Mouse (Mus musculus) lung, embryonic 14.5 days (tissue): ENCODE data around the gene Lrig2. TPM values are rescaled to one million over a fixed set of nuclear protein-coding genes. Genes with fewer than 3 reads are reported as not detected.

Source experiments
- ATAC-seq: fragments of 200-750 bp; cut with Nextera tagmentation; 2 replicates; pipeline ENCODE4 v1.8.0; 2017; ENCODE audit warnings: mild to moderate bottlenecking, moderate TSS enrichment, moderate library complexity; ENCODE audit not compliant: insufficient read depth
- DNase-seq: peaks from one replicate; pipeline ENCODE4 v3.0.0-alpha.2; 2015
- H3K27ac ChIP-seq: fragments of 300-500 bp; sonication (generic); 2 replicates; pipeline ENCODE4 v1.5.1; 2014; ENCODE audit warnings: low read depth, mild to moderate bottlenecking, moderate library complexity
- H3K27me3 ChIP-seq: fragments of 300-500 bp; sonication (generic); 2 replicates; pipeline ENCODE4 v1.6.1; 2014; ENCODE audit warnings: low read length, control low read depth; ENCODE audit not compliant: insufficient read depth
- H3K36me3 ChIP-seq: fragments of 300-500 bp; sonication (generic); 2 replicates; pipeline ENCODE4 v1.6.1; 2014; ENCODE audit warnings: control low read depth; ENCODE audit not compliant: insufficient read depth
- H3K4me1 ChIP-seq: fragments of 300-500 bp; sonication (generic); 2 replicates; pipeline ENCODE4 v1.6.1; 2014; ENCODE audit warnings: antibody characterized with exemption, control low read depth; ENCODE audit not compliant: insufficient read depth
- H3K4me2 ChIP-seq: fragments of 300-500 bp; sonication (generic); 2 replicates; pipeline ENCODE4 v1.6.1; 2014; ENCODE audit warnings: mild to moderate bottlenecking
- H3K4me3 ChIP-seq: fragments of 300-500 bp; sonication (generic); 2 replicates; pipeline ENCODE4 v1.5.1; 2014; ENCODE audit warnings: low read depth, low read length
- H3K9ac ChIP-seq: fragments of 300-500 bp; sonication (generic); 2 replicates; pipeline ENCODE4 v1.6.1; 2014
- H3K9me3 ChIP-seq: fragments of 300-500 bp; sonication (generic); 2 replicates; pipeline ENCODE4 v1.6.1; 2016; ENCODE audit warnings: low read depth, low read length, control low read depth
- CTCF ChIP-seq: IDR thresholded peaks from 2 replicates; pipeline ENCODE4 v1.5.1; 2016; ENCODE audit warnings: antibody characterized with exemption, low read depth
- WGBS: fragments of 180-500 bp; shearing (Covaris S2); extraction: QIAGEN DNeasy Blood & Tissue Kit; methylation state at CpG from one replicate; pipeline ENCODE4 v1.1.7; 2014; 5-methylcytosine and 5-hydroxymethylcytosine counted together
- polyA plus RNA-seq: library from polyadenylated mRNA; unstranded; fragments of >200 nt; fragmentation: Nextera tagmentation; extraction: Ambion mirVana; gene quantifications from 2 replicates; pipeline ENCODE4 v1.2.1, GENCODE M21; 2014

The Lrig2 gene
- polyA plus RNA-seq, 1 experiment from 2014 or later, result 18.8 TPM

DNA sequence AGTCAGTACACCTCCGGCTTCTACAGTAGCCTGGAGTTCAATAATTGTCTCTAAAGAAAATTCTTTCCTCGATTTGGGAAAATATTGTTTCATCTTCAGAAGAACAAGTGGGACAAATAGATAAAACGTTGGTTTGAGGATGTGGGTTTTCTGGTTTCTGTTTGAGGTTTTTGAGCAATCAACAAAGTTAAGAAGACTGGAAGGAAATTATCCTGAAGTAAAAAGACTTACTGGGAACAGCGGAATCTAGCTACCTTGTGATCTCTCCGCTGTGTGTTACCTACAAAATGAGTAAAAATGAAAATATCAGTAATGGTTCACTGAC lies 668 bp upstream of the Lrig2 start:
- Histone ChIP-seq H3K9me3 (no peaks in the 10 kb centered on the region), H3K4me2 (peak overlapping the region; percentile 67), H3K4me3 (peak overlapping the region; percentile 93), H3K9ac (peak overlapping the region; percentile 62), H3K36me3 (no peaks in the 10 kb centered on the region), H3K4me1 (no peaks in the 10 kb centered on the region), H3K27ac (peak overlapping the region; percentile 96), H3K27me3 (no peaks in the 10 kb centered on the region)
- DNase-seq, result no peak
- ATAC-seq, result no peak
- 27% methylated on average over 5 of the region's 5 CpGs for WGBS
- no peak for TF ChIP-seq CTCF

DNA sequence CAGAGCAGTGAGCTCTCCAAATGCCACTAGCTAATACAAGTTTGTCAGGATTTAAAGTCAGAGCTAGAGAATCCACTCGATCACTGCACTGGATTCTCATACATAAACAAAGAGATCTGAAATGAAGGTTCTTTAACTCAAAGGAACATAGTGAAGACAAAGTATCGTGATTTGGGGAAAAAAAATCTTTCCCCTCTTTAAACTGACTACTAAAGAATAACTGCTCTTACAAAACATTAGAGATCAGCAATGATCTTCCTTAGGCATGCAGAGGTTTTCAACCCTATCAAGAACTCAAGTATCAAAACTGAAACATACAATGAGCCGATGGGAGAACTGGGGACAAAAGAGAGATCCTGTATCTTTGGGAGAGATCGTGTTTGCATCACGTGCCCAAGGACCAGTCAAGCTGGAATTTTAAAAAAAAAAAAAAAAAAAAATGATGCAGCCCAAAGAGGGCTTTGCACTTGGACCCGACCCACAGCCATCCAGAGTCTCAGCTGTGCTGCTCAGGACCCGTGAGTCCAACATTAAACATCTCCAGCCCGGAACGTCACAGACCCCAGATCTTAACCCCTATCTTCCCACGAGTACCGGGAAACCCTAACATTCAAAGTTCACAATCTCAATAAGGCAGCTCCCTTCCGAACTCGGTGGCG lies 818 bp downstream of the Lrig2 start:
- WGBS, result under 1% methylated on average over 14 of the region's 14 CpGs
- DNase-seq (peak; percentile 42), ATAC-seq (peak; percentile 33)
- TF ChIP-seq CTCF, result no peak
- peak overlapping the region; percentile 93 for H3K4me3 ChIP-seq
- peak overlapping the region; percentile 71 for H3K4me2 ChIP-seq
- peak overlapping the region; percentile 84 for H3K9ac ChIP-seq
- H3K27ac ChIP-seq, result peak overlapping the region; percentile 96
- no peaks in the 10 kb centered on the region for H3K4me1 ChIP-seq
- H3K36me3 ChIP-seq, result no peaks in the 10 kb centered on the region
- H3K9me3 ChIP-seq, result no peaks in the 10 kb centered on the region
- no peaks in the 10 kb centered on the region for H3K27me3 ChIP-seq

DNA sequence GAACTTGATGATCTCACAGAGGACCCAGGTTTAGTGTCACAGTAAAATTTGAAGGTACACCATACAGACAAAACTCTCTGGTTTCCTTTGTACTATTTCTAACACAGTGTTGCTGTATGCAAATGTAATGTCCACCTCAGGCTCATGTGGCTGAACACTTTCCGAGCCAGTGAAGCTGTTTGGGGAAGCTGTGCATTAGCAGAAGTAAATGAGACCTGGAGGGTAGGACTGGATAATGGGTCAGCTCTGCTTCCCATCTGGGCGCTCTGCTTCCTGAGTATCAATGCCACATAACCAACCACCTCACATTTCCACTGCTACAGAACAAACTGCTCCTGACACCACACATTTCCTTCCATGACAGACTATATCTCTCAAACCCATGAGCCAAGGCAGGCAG lies 10.1 kb downstream of the Lrig2 start:
- no peak for DNase-seq
- no peaks in the 10 kb centered on the region for H3K4me1 ChIP-seq
- TF ChIP-seq CTCF, result no peak
- no peak overlapping the region for H3K27ac ChIP-seq
- H3K4me2 ChIP-seq, result no peak overlapping the region
- no peak for ATAC-seq
- H3K36me3 ChIP-seq, result peaks cover 4% of the 10 kb centered on the region; the same call in 1 of the 2 replicates
- WGBS, result 79% methylated on average over 2 of the region's 2 CpGs
- no peak overlapping the region for H3K4me3 ChIP-seq
- H3K27me3 ChIP-seq, result no peaks in the 10 kb centered on the region
- no peak overlapping the region for H3K9ac ChIP-seq
- H3K9me3 ChIP-seq, result no peaks in the 10 kb centered on the region

DNA sequence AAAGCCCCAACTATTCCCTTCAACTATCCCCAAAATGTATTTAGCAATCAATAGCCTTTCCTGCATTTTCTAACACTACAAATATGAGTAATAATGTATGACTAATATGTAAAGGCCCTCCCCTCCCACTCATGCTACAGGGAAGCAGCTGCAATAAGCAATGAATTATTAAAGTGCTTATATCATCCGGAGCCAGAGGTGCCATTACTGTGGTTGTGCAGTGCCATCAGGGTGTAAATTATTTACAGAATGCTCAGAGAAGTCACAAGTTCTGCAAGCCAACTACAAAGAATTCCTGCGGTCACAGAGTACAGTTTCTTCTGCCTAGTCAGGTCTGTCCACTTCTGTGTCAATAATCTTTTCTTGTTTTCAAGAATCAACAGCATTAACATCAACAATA lies 10.8 kb downstream of the Lrig2 start:
- 78% methylated on average over 2 of the region's 2 CpGs for WGBS
- H3K9me3 ChIP-seq, result no peaks in the 10 kb centered on the region
- no peak overlapping the region for H3K4me2 ChIP-seq
- DNase-seq, result no peak
- no peak overlapping the region for H3K9ac ChIP-seq
- no peaks in the 10 kb centered on the region for H3K4me1 ChIP-seq
- peaks cover 7% of the 10 kb centered on the region; the same call in 1 of the 2 replicates for H3K36me3 ChIP-seq
- no peaks in the 10 kb centered on the region for H3K27me3 ChIP-seq
- no peak for ATAC-seq
- H3K27ac ChIP-seq, result no peak overlapping the region
- no peak for TF ChIP-seq CTCF
- H3K4me3 ChIP-seq, result no peak overlapping the region

DNA sequence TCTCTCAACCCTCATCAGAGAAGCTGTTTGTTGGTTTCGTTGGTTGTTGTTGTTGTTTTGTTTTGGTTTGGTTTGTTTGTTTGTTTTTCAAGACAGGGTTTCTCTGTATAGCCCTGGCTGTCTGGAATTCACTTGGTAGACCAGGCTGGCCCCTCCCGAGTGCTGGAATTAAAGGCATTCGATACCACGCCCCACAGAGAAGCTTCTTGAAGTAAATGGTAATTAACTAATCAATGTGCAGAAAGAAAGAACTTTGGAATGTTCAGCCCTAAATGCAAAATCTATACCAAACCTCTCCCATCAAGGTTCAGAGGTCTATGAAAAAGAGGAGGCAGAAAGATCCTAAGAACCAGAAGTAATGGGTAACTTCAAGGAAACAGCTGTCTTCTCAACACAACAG lies 15.5 kb downstream of the Lrig2 start:
- no peak overlapping the region for H3K27ac ChIP-seq
- no peak for DNase-seq
- WGBS, result 94% methylated on average over 4 of the region's 4 CpGs
- no peak for ATAC-seq
- TF ChIP-seq CTCF, result no peak
- H3K36me3 ChIP-seq, result peaks cover 31% of the 10 kb centered on the region; the same call in 1 of the 2 replicates
- no peaks in the 10 kb centered on the region for H3K9me3 ChIP-seq
- no peak overlapping the region for H3K4me3 ChIP-seq
- H3K27me3 ChIP-seq, result no peaks in the 10 kb centered on the region
- H3K4me1 ChIP-seq, result no peaks in the 10 kb centered on the region
- no peak overlapping the region for H3K9ac ChIP-seq
- H3K4me2 ChIP-seq, result no peak overlapping the region

DNA sequence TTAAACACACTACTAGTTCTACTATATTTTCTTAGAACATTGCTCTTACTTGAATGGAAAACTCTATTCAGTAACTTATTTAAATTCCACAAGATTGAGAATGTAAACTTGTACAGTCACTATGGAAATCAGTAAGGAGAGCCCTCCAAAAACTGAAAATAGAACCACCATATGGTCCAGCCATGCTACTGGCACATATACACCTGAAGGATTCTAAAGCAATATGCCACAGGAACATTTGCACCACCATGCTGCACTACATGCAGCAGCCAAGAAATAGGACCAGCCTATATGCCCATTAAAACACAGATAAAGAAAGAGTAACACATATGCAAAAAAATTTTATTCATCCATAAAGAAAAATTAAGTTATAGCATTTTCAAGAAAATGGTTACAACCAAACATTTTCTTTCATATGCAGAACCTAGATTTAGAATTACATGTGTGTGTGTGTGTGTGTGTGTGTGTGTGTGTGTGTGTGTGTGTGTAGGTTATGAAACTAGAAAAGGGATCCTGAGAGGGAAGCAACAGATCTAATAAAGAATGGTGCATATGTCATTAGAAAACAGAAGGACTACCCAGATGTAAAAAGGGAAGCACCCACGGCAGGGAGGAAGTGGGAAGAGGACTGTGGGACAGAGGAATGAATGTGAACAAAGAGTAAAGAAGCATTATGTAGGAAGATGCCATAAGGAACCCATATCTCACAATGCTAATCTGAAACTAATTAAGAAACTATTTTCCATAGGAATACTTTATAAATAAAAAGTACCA lies 30.6 kb downstream of the Lrig2 start:
- ATAC-seq (no peak), DNase-seq (no peak)
- 56% methylated on average over 1 of the region's 1 CpGs for WGBS
- Histone ChIP-seq H3K27me3 (no peaks in the 10 kb centered on the region), H3K27ac (no peak overlapping the region), H3K9ac (no peak overlapping the region), H3K4me2 (no peak overlapping the region), H3K36me3 (peaks cover 40% of the 10 kb centered on the region), H3K4me3 (no peak overlapping the region), H3K9me3 (no peaks in the 10 kb centered on the region), H3K4me1 (no peaks in the 10 kb centered on the region)
- no peak for TF ChIP-seq CTCF

DNA sequence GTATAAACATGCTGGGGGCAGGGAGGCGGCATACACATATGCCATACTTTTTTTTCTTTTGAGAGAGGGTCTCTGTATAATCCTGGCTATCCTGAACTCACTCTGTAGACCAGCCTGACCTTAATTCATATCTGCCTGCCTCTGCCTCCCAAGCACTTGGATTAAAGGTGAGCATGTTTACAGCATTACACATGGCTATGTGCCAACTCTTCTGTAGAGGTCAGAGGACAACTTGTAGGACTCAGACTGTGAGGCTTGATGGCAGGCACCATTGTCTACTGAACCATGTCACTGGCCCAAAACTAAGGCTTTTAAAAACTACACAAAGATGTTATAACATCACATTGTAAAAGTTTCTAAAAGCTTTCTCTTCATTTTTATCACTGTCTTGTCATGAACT lies 33.7 kb downstream of the Lrig2 start:
- Histone ChIP-seq H3K27ac (no peak overlapping the region), H3K9ac (no peak overlapping the region), H3K4me1 (no peaks in the 10 kb centered on the region), H3K36me3 (peaks cover 41% of the 10 kb centered on the region), H3K27me3 (no peaks in the 10 kb centered on the region), H3K4me2 (no peak overlapping the region), H3K4me3 (no peak overlapping the region), H3K9me3 (no peaks in the 10 kb centered on the region)
- WGBS, result 97% methylated on average over 1 of the region's 1 CpGs
- ATAC-seq (no peak), DNase-seq (no peak)
- no peak for TF ChIP-seq CTCF
